Mouse (Mus musculus): Measurements from ENCODE around the gene St3gal6. TPM values are rescaled to one million over a fixed set of nuclear protein-coding genes. Genes with fewer than 3 reads are reported as not detected.
A peak's percentile ranks its signal among the peaks of the same experiment; 100 is the strongest.

The St3gal6 gene
- polyA plus RNA-seq (2015; fragmentation: Nextera tagmentation; extraction: Ambion mirVana), result 43.5 and 47.6 TPM in 2 replicates

DNA sequence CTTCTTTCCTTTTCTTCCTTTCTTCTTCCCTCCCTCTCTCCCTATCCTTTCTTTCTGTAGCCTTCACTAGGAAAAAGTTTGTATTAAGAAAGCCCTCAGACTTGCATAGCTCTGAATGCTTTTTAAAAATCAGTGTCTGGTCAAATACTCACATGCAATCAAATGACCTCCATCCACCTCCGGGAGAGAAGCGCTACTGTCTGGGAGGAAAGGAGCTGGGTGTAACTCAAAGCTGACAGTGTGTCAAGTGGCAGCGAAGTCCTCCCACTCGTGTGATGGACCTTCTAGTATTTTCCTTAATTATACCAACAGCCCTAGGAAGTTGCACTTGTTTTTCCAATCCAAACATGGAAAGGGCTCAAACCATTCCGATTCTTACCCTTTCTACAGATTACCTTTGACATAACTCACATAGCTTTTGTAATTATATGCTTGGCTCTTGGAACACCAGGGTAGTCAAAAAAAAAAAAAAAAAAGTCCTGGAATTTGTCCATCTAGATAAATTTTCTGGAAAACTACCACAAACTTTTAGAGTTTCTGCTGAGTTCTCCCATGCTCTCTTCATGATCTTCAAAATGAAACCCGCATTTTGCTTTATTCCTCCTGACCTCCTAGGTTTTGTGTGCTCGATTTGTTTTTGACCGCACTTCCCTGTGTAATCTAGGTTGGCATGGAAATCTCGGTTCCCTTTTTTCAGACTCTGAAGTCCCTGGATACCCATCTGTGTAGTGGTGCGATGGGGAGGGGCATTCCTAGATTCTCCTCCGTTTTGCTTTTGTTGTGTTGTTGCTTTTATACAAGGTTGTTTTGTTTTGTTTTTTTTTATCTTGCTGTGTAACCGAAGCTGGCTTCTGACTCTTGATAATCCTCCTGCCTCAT is at the start of gene St3gal6:
St3gal6 (minus strand) TSS at position 272 of the 879 bp plus-strand sequence.
- no peaks in the 10 kb centered on the region for H3K36me3 ChIP-seq
- H3K4me3 ChIP-seq (replicated peaks), result peak within 1 kb of the TSS; percentile 86
- peak within 1 kb of the TSS; percentile 93 for H3K9ac ChIP-seq
- no peaks in the 10 kb centered on the region for H3K9me3 ChIP-seq (replicated peaks)
- H3K27ac ChIP-seq, result peak within 1 kb of the TSS; percentile 90
- WGBS (ENCODE audit: insufficient replicate concordance), result 77% methylated on average over 12 of the region's 12 CpGs
- H3K27me3 ChIP-seq, result no peaks in the 10 kb centered on the region
- H3K4me2 ChIP-seq, result peak within 1 kb of the TSS; percentile 90
- ATAC-seq (ENCODE audit: low read depth) (no peak), DNase-seq (no peak)
- H3K4me1 ChIP-seq (replicated peaks), result peaks cover 69% of the 10 kb centered on the region

DNA sequence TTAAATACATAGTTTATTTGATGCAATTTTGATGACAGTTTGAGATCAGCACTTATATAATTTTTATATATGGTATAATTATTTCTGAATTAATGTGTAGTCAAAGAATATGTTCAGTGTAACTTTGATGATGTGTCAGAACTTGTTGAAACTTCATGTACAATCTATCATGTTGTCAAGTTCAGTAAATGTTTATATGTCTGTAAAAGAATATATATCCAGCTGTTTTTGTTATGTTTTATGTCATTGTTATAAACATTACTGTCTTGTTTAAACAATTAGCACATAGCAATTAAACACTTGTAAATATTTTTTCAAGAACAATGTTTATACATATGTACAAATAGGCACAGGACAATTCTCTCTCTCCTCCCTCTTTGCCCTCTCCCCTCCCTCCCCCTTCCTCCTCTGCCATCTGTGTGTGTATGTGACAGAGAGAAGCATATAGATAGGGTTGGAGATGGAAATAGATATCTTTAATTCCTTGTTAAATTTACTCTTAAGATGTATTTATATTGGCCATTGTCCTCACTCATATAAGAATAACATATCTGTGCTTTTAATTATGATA is 46.7 kb upstream of the St3gal6 start:
- ATAC-seq (ENCODE audit: low read depth) (no peak), DNase-seq (no peak)
- no peak overlapping the region for H3K4me2 ChIP-seq

DNA sequence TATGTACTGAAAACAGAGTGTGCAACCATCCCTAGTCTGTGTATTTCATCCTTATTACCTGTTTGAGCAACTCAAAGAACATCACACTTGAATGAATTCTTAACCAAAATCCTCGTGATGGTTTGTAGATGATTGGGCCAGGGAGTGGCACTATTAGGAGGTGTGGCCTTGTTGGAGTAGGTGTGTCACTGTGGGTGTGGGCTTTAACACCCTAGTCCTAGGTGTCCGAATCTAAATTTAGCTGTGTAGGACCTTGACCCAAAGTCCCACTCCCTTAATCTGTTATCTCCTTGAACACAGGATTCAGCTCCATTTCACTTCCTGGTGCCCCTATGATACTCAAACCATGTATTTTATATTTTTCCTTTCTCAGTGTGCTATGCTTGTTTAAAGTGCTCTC is 37.2 kb upstream of the St3gal6 start:
- no peak overlapping the region for H3K4me2 ChIP-seq
- no peak overlapping the region for H3K27ac ChIP-seq
- no peaks in the 10 kb centered on the region for H3K9me3 ChIP-seq (replicated peaks)
- ATAC-seq (ENCODE audit: low read depth) (0 out of 2 replicates have a peak, but pooled peaks have one; percentile 39), DNase-seq (no peak)
- 25% methylated on average over 2 of the region's 2 CpGs for WGBS (ENCODE audit: insufficient replicate concordance)
- no peak overlapping the region for H3K4me3 ChIP-seq (replicated peaks)
- H3K36me3 ChIP-seq, result no peaks in the 10 kb centered on the region
- no peaks in the 10 kb centered on the region for H3K27me3 ChIP-seq
- peaks cover 12% of the 10 kb centered on the region for H3K4me1 ChIP-seq (replicated peaks)
- H3K9ac ChIP-seq, result no peak overlapping the region

More for the DNA sequence above, 46.7 kb upstream of the St3gal6 start:
- H3K36me3 ChIP-seq, result no peaks in the 10 kb centered on the region
- no peak overlapping the region for H3K27ac ChIP-seq
- no peak overlapping the region for H3K4me3 ChIP-seq (replicated peaks)
- H3K9ac ChIP-seq, result no peak overlapping the region
- H3K4me1 ChIP-seq (replicated peaks), result no peaks in the 10 kb centered on the region; the same call in 1 of the 2 replicates
- H3K9me3 ChIP-seq (replicated peaks), result no peaks in the 10 kb centered on the region
- H3K27me3 ChIP-seq, result no peaks in the 10 kb centered on the region

- H3K4me3 ChIP-seq (replicated peaks), result no peak overlapping the region
- 0 out of 2 replicates have a peak, but pooled peaks cover 4% of the 10 kb centered on the region for H3K27me3 ChIP-seq
- H3K4me1 ChIP-seq (replicated peaks), result peaks cover 7% of the 10 kb centered on the region
- H3K27ac ChIP-seq, result no peak overlapping the region
- no peaks in the 10 kb centered on the region for H3K36me3 ChIP-seq
- WGBS (ENCODE audit: insufficient replicate concordance), result 49% methylated on average over 4 of the region's 4 CpGs
- no peak overlapping the region for H3K9ac ChIP-seq
- H3K4me2 ChIP-seq, result no peak overlapping the region
- no peaks in the 10 kb centered on the region for H3K9me3 ChIP-seq (replicated peaks)
- DNase-seq (no peak), ATAC-seq (ENCODE audit: low read depth) (no peak)
These were observed 32.2 kb upstream of the St3gal6 start for GRCm38 (mm10) chr16:58556067-58556830.

DNA sequence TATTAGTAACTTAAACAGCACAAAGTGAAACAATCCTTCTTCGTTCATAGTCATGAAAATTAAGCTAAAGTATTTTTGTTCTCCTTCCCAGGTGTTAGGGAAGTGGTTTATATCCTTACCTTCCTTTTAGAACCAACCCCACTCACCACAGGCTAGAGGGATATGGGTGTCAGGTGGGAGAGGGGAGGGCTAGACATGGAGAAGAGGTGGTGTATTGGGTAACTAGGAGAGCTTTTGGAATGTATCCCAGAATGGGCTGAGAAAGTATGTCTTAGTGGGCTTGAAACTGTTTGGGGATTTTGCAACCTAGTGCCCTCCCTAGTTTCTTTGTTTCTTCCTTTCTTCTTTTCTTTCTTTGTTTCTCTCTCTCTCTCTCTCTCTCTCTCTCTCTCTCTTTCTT is 30.6 kb upstream of the St3gal6 start:
- Histone ChIP-seq H3K27me3 (0 out of 2 replicates have a peak, but pooled peaks cover 4% of the 10 kb centered on the region), H3K4me2 (no peak overlapping the region), H3K36me3 (no peaks in the 10 kb centered on the region), H3K4me3 (replicated peaks) (no peak overlapping the region), H3K9me3 (replicated peaks) (no peaks in the 10 kb centered on the region), H3K27ac (no peak overlapping the region), H3K9ac (no peak overlapping the region), H3K4me1 (replicated peaks) (no peaks in the 10 kb centered on the region)
- WGBS (ENCODE audit: insufficient replicate concordance), result 39% methylated on average over 1 of the region's 1 CpGs
- no peak for ATAC-seq (ENCODE audit: low read depth)
- DNase-seq, result no peak

- Histone ChIP-seq H3K27me3 (0 out of 2 replicates have a peak, but pooled peaks cover 4% of the 10 kb centered on the region), H3K4me2 (no peak overlapping the region), H3K9ac (no peak overlapping the region), H3K9me3 (replicated peaks) (no peaks in the 10 kb centered on the region), H3K4me1 (replicated peaks) (peaks cover 9% of the 10 kb centered on the region), H3K36me3 (no peaks in the 10 kb centered on the region), H3K27ac (no peak overlapping the region), H3K4me3 (replicated peaks) (no peak overlapping the region)
- DNase-seq (no peak), ATAC-seq (ENCODE audit: low read depth) (no peak)
- WGBS (ENCODE audit: insufficient replicate concordance), result 22% methylated on average over 2 of the region's 2 CpGs
These were observed 24.0 kb upstream of the St3gal6 start for GRCm38 (mm10) chr16:58548042-58548441.

- peaks cover 16% of the 10 kb centered on the region for H3K4me1 ChIP-seq (replicated peaks)
- DNase-seq (no peak), ATAC-seq (ENCODE audit: low read depth) (peak; percentile 71)
- no peaks in the 10 kb centered on the region for H3K36me3 ChIP-seq
- H3K27me3 ChIP-seq, result no peaks in the 10 kb centered on the region
- no peak overlapping the region for H3K4me3 ChIP-seq (replicated peaks)
- H3K27ac ChIP-seq, result no peak overlapping the region
- no peaks in the 10 kb centered on the region for H3K9me3 ChIP-seq (replicated peaks)
- 7% methylated on average over 1 of the region's 1 CpGs for WGBS (ENCODE audit: insufficient replicate concordance)
- no peak overlapping the region for H3K9ac ChIP-seq
- H3K4me2 ChIP-seq, result no peak overlapping the region
These were observed 22.1 kb upstream of the St3gal6 start for GRCm38 (mm10) chr16:58546128-58546527.

DNA sequence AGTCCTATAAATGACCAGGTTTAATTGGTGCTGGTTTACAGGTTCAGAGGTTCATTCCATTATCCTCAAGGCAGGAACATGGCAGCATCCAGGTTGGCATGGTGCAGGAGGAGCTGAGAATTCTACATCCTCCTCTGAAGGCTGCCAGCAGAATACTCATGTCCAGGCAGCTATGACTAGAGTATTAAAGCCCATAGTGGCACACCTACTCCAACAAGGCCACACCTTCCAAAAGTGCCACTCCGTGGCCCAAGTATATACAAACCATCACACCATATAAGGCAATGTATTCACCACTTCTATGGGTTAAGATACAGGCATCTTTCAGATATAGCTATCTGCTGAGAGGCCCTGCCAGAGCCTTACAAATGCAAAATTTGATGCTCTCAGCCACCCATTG is 15.4 kb upstream of the St3gal6 start:
- H3K4me2 ChIP-seq, result no peak overlapping the region
- H3K4me1 ChIP-seq (replicated peaks), result peaks cover 48% of the 10 kb centered on the region
- H3K9me3 ChIP-seq (replicated peaks), result no peaks in the 10 kb centered on the region
- no peak for DNase-seq
- 50% methylated on average over 1 of the region's 1 CpGs for WGBS (ENCODE audit: insufficient replicate concordance)
- H3K9ac ChIP-seq, result no peak overlapping the region
- peak; percentile 58; the same call in 1 of the 2 replicates for ATAC-seq (ENCODE audit: low read depth)
- no peaks in the 10 kb centered on the region for H3K27me3 ChIP-seq
- H3K4me3 ChIP-seq (replicated peaks), result no peak overlapping the region
- H3K36me3 ChIP-seq, result no peaks in the 10 kb centered on the region
- no peak overlapping the region for H3K27ac ChIP-seq

DNA sequence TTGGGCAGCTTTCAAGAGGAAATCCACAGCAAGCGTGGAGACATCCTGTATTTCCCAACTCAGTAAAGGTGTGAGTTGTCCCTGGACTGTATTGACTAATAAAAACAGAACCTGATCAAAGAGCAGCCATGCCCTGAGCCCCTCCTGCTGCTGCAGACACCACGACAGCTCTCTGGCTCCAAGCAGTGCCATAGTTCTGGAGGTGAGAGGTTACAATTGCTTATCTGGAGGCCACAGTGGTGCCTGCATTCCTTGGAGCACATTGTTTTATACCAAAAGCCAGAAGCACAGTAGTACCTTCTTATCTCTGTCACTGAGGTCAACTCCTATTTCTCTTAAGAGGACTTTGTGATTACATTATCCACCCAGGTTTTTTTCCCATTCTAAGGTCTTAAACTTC is 15.0 kb upstream of the St3gal6 start:
- Histone ChIP-seq H3K27me3 (no peaks in the 10 kb centered on the region), H3K4me1 (replicated peaks) (peaks cover 53% of the 10 kb centered on the region), H3K9ac (no peak overlapping the region), H3K4me3 (replicated peaks) (no peak overlapping the region), H3K36me3 (no peaks in the 10 kb centered on the region), H3K4me2 (no peak overlapping the region), H3K9me3 (replicated peaks) (no peaks in the 10 kb centered on the region), H3K27ac (no peak overlapping the region)
- DNase-seq, result no peak
- peak; percentile 80 for ATAC-seq (ENCODE audit: low read depth)
- 29% methylated on average over 2 of the region's 2 CpGs for WGBS (ENCODE audit: insufficient replicate concordance)

DNA sequence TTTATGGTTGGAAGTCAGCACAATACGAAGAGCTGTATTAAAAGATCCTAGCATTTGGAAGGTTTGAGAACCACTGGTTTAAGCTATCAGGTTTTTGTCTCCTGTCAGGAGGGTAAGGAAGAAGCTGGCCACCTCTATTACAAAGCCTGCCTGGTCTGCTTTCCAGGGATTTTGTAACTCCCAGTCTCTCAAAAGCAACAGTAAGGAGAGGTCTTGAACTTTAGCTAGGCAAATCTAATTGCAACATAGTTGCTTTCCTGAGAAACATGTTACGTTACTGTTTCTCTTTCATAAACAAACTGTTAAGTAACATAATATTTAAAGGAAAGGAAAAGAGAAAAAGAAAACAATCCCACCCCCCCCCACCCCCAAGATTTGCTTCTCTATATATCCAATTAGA is 12.0 kb upstream of the St3gal6 start:
- Histone ChIP-seq H3K9me3 (replicated peaks) (no peaks in the 10 kb centered on the region), H3K36me3 (no peaks in the 10 kb centered on the region), H3K27me3 (no peaks in the 10 kb centered on the region), H3K4me2 (no peak overlapping the region), H3K9ac (no peak overlapping the region), H3K4me3 (replicated peaks) (no peak overlapping the region), H3K4me1 (replicated peaks) (peaks cover 69% of the 10 kb centered on the region), H3K27ac (0 out of 2 replicates have a peak overlapping the region, but pooled peaks have one; percentile 39)
- no peak for DNase-seq
- 72% methylated on average over 2 of the region's 2 CpGs for WGBS (ENCODE audit: insufficient replicate concordance)
- no peak for ATAC-seq (ENCODE audit: low read depth)

DNA sequence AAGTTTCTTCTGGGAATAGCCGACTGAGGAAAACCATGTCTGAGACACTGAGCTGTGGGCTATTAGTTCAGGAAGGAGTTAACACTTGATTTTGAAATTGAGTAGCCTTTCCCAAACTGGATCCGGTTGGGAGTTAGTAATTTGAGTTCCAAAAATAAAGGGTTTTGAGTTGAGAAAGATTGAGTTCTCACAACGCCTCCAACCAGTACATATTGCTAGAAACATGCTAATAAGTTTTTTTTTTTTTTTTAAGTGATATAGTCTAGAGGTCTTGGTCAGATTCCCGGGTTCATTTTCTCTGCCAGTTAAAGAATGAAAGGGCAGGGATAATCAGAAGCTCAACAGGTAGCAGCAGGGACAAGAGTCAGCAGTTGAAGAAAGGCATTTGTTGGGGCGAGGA is 11.2 kb upstream of the St3gal6 start:
- H3K27me3 ChIP-seq, result no peaks in the 10 kb centered on the region
- no peak overlapping the region for H3K9ac ChIP-seq
- no peak overlapping the region for H3K4me2 ChIP-seq
- DNase-seq, result no peak
- no peak for ATAC-seq (ENCODE audit: low read depth)
- WGBS (ENCODE audit: insufficient replicate concordance), result 65% methylated on average over 5 of the region's 5 CpGs
- peaks cover 69% of the 10 kb centered on the region for H3K4me1 ChIP-seq (replicated peaks)
- peak overlapping the region; percentile 39 for H3K27ac ChIP-seq
- H3K4me3 ChIP-seq (replicated peaks), result no peak overlapping the region
- no peaks in the 10 kb centered on the region for H3K9me3 ChIP-seq (replicated peaks)
- H3K36me3 ChIP-seq, result no peaks in the 10 kb centered on the region
